Mouse (Mus musculus): ENCODE data around the gene A030005K14Rik. TPM values are rescaled to one million over a fixed set of nuclear protein-coding genes. Genes with fewer than 3 reads are reported as not detected.

A030005K14Rik gene
- polyA plus RNA-seq (2015; fragmentation: Nextera tagmentation; extraction: Ambion mirVana), result not detected in 2 replicates

GRCm38 (mm10) chr1:83059278-83059677, at the start of gene A030005K14Rik:
A030005K14Rik (minus strand) TSS chr1:83059378.

GRCm38 (mm10) chr1:83060643-83061042, 1.5 kb upstream of the A030005K14Rik start, which contains the start of gene Krtap28-13:
Krtap28-13 (plus strand) TSS chr1:83060930.

GRCm38 (mm10) chr1:83044882-83045427, 14.2 kb downstream of the A030005K14Rik start, which contains the start of gene Gm47969:
Gm47969 (plus strand) TSS chr1:83044932.

DNA sequence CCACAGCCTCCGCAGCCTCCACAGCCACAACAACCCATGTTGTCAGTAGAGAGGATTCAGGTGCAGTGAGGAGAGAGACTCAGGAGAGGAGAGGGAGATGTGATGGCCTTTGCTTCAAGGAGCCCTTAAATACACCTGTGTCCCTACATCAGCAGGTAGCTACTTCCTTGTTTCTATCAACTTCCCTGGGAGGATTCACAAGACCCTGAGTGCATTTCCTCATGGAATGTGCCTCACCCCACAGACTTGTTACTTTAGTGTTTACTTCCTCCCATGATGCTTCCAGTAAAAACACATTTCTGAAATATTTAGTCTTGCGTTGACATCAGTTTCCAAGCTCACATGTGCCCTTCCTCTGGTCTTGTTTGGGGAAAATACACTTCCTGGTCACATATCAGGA, 16.8 kb downstream of the A030005K14Rik start, which contains the start of gene Krtap28-10:
Gene Krtap28-10 (minus strand): TSS at position 101 of the 400 bp plus-strand sequence.

DNA sequence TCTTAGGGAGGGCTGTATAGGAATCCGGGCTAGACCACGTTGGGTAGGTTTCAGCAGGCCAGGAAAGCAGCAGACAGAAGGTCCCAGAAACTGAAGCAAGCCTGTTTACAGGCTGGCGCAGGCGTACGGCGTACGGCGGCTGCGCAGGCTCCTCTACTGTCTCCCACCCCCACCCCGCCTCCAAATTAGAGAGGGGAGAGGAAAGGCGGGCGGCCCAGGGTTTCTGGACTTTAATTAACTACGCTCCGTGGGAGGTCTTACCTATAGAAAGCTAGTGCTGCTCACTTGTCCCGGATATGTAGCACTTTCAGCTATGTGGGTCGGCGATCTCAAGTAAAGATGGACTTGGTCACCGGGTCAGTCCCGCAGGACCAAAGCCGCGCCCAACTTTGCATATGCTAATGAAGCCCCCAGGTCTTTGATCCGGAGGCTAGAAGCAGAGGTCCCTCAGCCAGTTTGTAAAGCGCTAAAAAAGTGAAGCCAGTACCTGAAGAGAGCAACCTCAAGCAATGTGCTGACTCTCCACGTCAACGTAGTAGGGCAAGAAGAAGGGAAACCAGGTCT, 21.0 kb downstream of the A030005K14Rik start, which contains the start of gene Slc19a3:
Gene Slc19a3 (minus strand): TSS at position 340 of the 564 bp plus-strand sequence.

Other genes with a start within 250 kb of the A030005K14Rik start
- 22.7 and 23.4 TPM in 2 replicates for gene Agfg1, start 219.9 kb downstream of the A030005K14Rik start, polyA plus RNA-seq (2015; fragmentation: Nextera tagmentation; extraction: Ambion mirVana)
- gene A030005L19Rik, start 146.1 kb downstream of the A030005K14Rik start, polyA plus RNA-seq (2015; fragmentation: Nextera tagmentation; extraction: Ambion mirVana), result not detected in 2 replicates
- gene A030014E15Rik, start 134.5 kb downstream of the A030005K14Rik start, polyA plus RNA-seq (2015; fragmentation: Nextera tagmentation; extraction: Ambion mirVana), result not detected in 2 replicates
- not detected in 2 replicates for gene Gm6217, start 128.0 kb downstream of the A030005K14Rik start, polyA plus RNA-seq (2015; fragmentation: Nextera tagmentation; extraction: Ambion mirVana)
- gene A030003K21Rik, start 116.0 kb downstream of the A030005K14Rik start, polyA plus RNA-seq (2015; fragmentation: Nextera tagmentation; extraction: Ambion mirVana), result not detected in 2 replicates
- not detected in 2 replicates for gene Gm7544, start 103.4 kb downstream of the A030005K14Rik start, polyA plus RNA-seq (2015; fragmentation: Nextera tagmentation; extraction: Ambion mirVana)
- not detected in 2 replicates for gene Gm47955, start 99.1 kb downstream of the A030005K14Rik start, polyA plus RNA-seq (2015; fragmentation: Nextera tagmentation; extraction: Ambion mirVana)
- gene Gm47959, start 58.8 kb downstream of the A030005K14Rik start, polyA plus RNA-seq (2015; fragmentation: Nextera tagmentation; extraction: Ambion mirVana), result not detected in 2 replicates
- 1.3 TPM in 2 replicates for gene Slc19a3, start 20.9 kb downstream of the A030005K14Rik start, polyA plus RNA-seq (2015; fragmentation: Nextera tagmentation; extraction: Ambion mirVana)
- gene Krtap28-10, start 16.9 kb downstream of the A030005K14Rik start, polyA plus RNA-seq (2015; fragmentation: Nextera tagmentation; extraction: Ambion mirVana), result not detected in 2 replicates
- not detected in 2 replicates for gene Gm47969, start 14.4 kb downstream of the A030005K14Rik start, polyA plus RNA-seq (2015; fragmentation: Nextera tagmentation; extraction: Ambion mirVana)
- not detected in 2 replicates for gene Krtap28-13, start 1.6 kb upstream of the A030005K14Rik start, polyA plus RNA-seq (2015; fragmentation: Nextera tagmentation; extraction: Ambion mirVana)
- gene Ccl20, start 57.4 kb upstream of the A030005K14Rik start, polyA plus RNA-seq (2015; fragmentation: Nextera tagmentation; extraction: Ambion mirVana), result not detected in 2 replicates
- 1.6 and 1.7 TPM in 2 replicates for gene Daw1, start 100.4 kb upstream of the A030005K14Rik start, polyA plus RNA-seq (2015; fragmentation: Nextera tagmentation; extraction: Ambion mirVana)